Mouse (Mus musculus) bone marrow, adult 2 months (tissue): Measurements from ENCODE around the gene Lilr4b.

Experiments
- CTCF ChIP-seq: fragments of 200-500 bp; IDR thresholded peaks from 2 replicates; pipeline ENCODE4 v1.5.1; 2011; ENCODE audit warnings: low read length, control low read depth; ENCODE audit not compliant: control insufficient read depth, insufficient read depth
- POLR2A ChIP-seq: fragments of 200-500 bp; IDR thresholded peaks from 2 replicates; pipeline ENCODE4 v1.6.1; 2011; ENCODE audit warnings: low read depth, mild to moderate bottlenecking, control low read depth, low read length, borderline replicate concordance; ENCODE audit not compliant: control insufficient read depth

GRCm38 (mm10) chr10:51526090-51526489 is 45.7 kb downstream of the Lilr4b start:
- TF ChIP-seq CTCF, result no peak
- TF ChIP-seq POLR2A, result no peak
